Mouse (Mus musculus): ENCODE results near the gene Gm20388. TPM values are rescaled to one million over a fixed set of nuclear protein-coding genes. Genes with fewer than 3 reads are reported as not detected.
A peak's percentile ranks its signal among the peaks of the same experiment; 100 is the strongest.

The Gm20388 gene
- polyA plus RNA-seq, 1 experiment from 2014 or later = not detected

DNA sequence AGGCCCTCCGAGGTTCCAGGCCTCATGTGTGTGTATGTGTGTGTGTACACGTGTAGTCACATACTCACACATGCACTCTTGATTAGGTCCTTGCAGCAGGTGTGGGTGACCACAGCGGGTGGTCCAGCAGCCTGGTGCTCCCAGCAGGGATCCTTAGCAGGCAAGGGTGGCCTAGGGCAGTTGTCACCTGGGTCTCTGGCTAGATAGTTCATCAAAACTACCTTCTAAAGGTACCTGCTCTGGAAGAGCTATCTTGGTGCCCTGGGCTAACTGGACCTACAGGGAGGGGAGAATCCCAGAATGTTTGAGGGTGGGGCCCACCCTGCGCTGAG lies 1821.7 kb downstream of the Gm20388 start:
- no peak overlapping the region for H3K27ac ChIP-seq (replicated peaks)
- no peak overlapping the region for H3K4me2 ChIP-seq (replicated peaks; ENCODE audit: low read depth)
- DNase-seq (ENCODE audit: low spot score) (no peak), ATAC-seq (ENCODE audit: low FRiP score, low TSS enrichment) (no peak)
- TF ChIP-seq CTCF (IDR thresholded peaks at IDR 0.05; ENCODE audit: low read depth) = no peak
- no peak for TF ChIP-seq EP300 (optimal IDR thresholded peaks at IDR 0.05)
- no peak overlapping the region for H3K4me3 ChIP-seq (ENCODE audit: low read depth, low read length)
- no peak overlapping the region for H3K9ac ChIP-seq (ENCODE audit: low read length)
- no peaks in the 10 kb centered on the region for H3K4me1 ChIP-seq (replicated peaks; ENCODE audit: control insufficient read depth, insufficient read depth)
- H3K27me3 ChIP-seq (ENCODE audit: control insufficient read depth, insufficient read depth, low read length) = peaks cover 25% of the 10 kb centered on the region
- no peaks in the 10 kb centered on the region for H3K9me3 ChIP-seq (ENCODE audit: control insufficient read depth, low read length)
- WGBS = 68% methylated on average over 4 of the region's 4 CpGs
- no peaks in the 10 kb centered on the region for H3K36me3 ChIP-seq (ENCODE audit: control insufficient read depth, insufficient read depth, low read length)

GRCm38 (mm10) chr8:121734262-121734661 lies 1823.6 kb downstream of the Gm20388 start:
- no peaks in the 10 kb centered on the region for H3K9me3 ChIP-seq (ENCODE audit: control insufficient read depth, low read length)
- no peak overlapping the region for H3K9ac ChIP-seq (ENCODE audit: low read length)
- no peaks in the 10 kb centered on the region for H3K4me1 ChIP-seq (replicated peaks; ENCODE audit: control insufficient read depth, insufficient read depth)
- ATAC-seq (ENCODE audit: low FRiP score, low TSS enrichment) (no peak), DNase-seq (ENCODE audit: low spot score) (no peak)
- H3K27me3 ChIP-seq (ENCODE audit: control insufficient read depth, insufficient read depth, low read length) = peaks cover 23% of the 10 kb centered on the region
- H3K36me3 ChIP-seq (ENCODE audit: control insufficient read depth, insufficient read depth, low read length) = no peaks in the 10 kb centered on the region
- 83% methylated on average over 16 of the region's 16 CpGs for WGBS
- no peak overlapping the region for H3K4me2 ChIP-seq (replicated peaks; ENCODE audit: low read depth)
- H3K4me3 ChIP-seq (ENCODE audit: low read depth, low read length) = no peak overlapping the region
- no peak overlapping the region for H3K27ac ChIP-seq (replicated peaks)
- TF ChIP-seq CTCF (IDR thresholded peaks at IDR 0.05; ENCODE audit: low read depth) (no peak), EP300 (optimal IDR thresholded peaks at IDR 0.05) (no peak)

DNA sequence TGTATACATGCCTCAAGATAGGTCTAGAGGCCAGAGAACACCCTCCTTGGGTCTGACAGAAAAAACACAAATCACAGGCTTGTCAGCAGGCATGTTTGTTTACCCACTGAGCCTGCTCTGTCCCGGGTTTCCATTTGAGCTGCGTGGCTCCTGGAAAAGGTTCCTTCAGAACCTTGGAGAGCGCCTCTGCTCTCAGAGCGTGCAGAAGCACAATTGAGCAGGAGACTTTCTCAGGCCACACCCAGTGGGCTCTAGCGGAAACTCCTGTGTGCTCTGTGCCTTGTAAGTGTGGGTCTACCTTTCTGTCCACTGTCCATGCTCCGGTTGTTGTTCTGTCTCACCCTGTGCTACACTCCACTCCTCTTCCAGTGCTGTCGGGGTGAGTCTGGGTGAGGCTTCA lies 1825.6 kb downstream of the Gm20388 start:
- H3K27me3 ChIP-seq (ENCODE audit: control insufficient read depth, insufficient read depth, low read length) = peaks cover 10% of the 10 kb centered on the region
- no peak overlapping the region for H3K27ac ChIP-seq (replicated peaks)
- WGBS = 12% methylated on average over 7 of the region's 7 CpGs
- no peaks in the 10 kb centered on the region for H3K4me1 ChIP-seq (replicated peaks; ENCODE audit: control insufficient read depth, insufficient read depth)
- no peak for TF ChIP-seq CTCF (IDR thresholded peaks at IDR 0.05; ENCODE audit: low read depth)
- TF ChIP-seq EP300 (optimal IDR thresholded peaks at IDR 0.05) = no peak
- H3K9ac ChIP-seq (ENCODE audit: low read length) = no peak overlapping the region
- no peak overlapping the region for H3K4me2 ChIP-seq (replicated peaks; ENCODE audit: low read depth)
- DNase-seq (ENCODE audit: low spot score) (peak; percentile 70), ATAC-seq (ENCODE audit: low FRiP score, low TSS enrichment) (no peak)
- H3K9me3 ChIP-seq (ENCODE audit: control insufficient read depth, low read length) = no peaks in the 10 kb centered on the region
- H3K4me3 ChIP-seq (ENCODE audit: low read depth, low read length) = no peak overlapping the region
- H3K36me3 ChIP-seq (ENCODE audit: control insufficient read depth, insufficient read depth, low read length) = no peaks in the 10 kb centered on the region

DNA sequence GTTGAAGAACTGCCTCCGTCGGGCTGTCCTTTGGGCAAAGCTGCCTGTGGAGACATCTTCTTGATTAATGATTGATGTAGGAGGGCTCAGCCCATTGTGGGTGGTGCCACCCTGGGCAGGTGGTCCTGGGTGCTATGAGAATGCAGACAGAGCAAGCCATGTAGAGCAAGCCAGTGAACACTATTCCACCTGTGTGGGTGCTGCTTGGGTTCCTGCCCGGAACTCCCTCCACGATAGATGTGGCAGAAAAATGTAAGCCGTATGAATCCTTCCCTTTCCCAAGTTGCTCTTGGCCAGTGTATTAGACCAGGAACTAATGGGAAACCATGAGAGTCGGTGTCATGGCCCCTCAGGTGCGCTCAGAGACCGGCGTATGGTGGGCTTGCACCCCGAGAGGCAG lies 1830.1 kb downstream of the Gm20388 start:
- Histone ChIP-seq H3K27ac (replicated peaks) (no peak overlapping the region), H3K4me3 (ENCODE audit: low read depth, low read length) (no peak overlapping the region), H3K9me3 (ENCODE audit: control insufficient read depth, low read length) (no peaks in the 10 kb centered on the region), H3K36me3 (ENCODE audit: control insufficient read depth, insufficient read depth, low read length) (no peaks in the 10 kb centered on the region), H3K27me3 (ENCODE audit: control insufficient read depth, insufficient read depth, low read length) (no peaks in the 10 kb centered on the region), H3K4me2 (replicated peaks; ENCODE audit: low read depth) (no peak overlapping the region), H3K4me1 (replicated peaks; ENCODE audit: control insufficient read depth, insufficient read depth) (no peaks in the 10 kb centered on the region), H3K9ac (ENCODE audit: low read length) (no peak overlapping the region)
- ATAC-seq (ENCODE audit: low FRiP score, low TSS enrichment) = no peak
- WGBS = 82% methylated on average over 10 of the region's 10 CpGs
- no peak for DNase-seq (ENCODE audit: low spot score)
- no peak for TF ChIP-seq EP300 (optimal IDR thresholded peaks at IDR 0.05)
- no peak for TF ChIP-seq CTCF (IDR thresholded peaks at IDR 0.05; ENCODE audit: low read depth)

DNA sequence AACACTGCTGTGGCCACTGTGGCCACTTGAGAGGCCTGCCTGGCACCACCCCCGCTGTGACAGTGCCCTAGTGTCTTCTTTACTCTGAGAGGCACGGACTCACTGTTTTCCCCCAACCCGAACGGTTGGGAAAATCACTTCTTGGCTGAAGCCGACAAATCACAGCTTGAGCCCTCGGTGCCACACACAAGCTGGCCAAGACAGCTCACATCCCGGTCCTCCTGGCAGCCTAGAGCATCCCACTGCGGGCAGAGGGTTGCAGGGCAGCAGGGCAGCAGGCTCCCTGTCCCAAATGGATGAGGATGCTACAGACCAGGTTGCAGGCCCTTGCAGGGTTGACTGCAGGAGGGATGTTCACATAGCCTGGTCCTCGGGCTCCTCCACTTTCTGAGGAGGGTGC lies 1838.9 kb downstream of the Gm20388 start:
- Histone ChIP-seq H3K4me2 (replicated peaks; ENCODE audit: low read depth) (no peak overlapping the region), H3K27me3 (ENCODE audit: control insufficient read depth, insufficient read depth, low read length) (no peaks in the 10 kb centered on the region), H3K4me3 (ENCODE audit: low read depth, low read length) (no peak overlapping the region), H3K27ac (replicated peaks) (no peak overlapping the region), H3K9me3 (ENCODE audit: control insufficient read depth, low read length) (no peaks in the 10 kb centered on the region), H3K4me1 (replicated peaks; ENCODE audit: control insufficient read depth, insufficient read depth) (no peaks in the 10 kb centered on the region), H3K9ac (ENCODE audit: low read length) (no peak overlapping the region), H3K36me3 (ENCODE audit: control insufficient read depth, insufficient read depth, low read length) (no peaks in the 10 kb centered on the region)
- ATAC-seq (ENCODE audit: low FRiP score, low TSS enrichment) (no peak), DNase-seq (ENCODE audit: low spot score) (no peak)
- 76% methylated on average over 9 of the region's 9 CpGs for WGBS
- TF ChIP-seq CTCF (IDR thresholded peaks at IDR 0.05; ENCODE audit: low read depth) (no peak), EP300 (optimal IDR thresholded peaks at IDR 0.05) (no peak)

DNA sequence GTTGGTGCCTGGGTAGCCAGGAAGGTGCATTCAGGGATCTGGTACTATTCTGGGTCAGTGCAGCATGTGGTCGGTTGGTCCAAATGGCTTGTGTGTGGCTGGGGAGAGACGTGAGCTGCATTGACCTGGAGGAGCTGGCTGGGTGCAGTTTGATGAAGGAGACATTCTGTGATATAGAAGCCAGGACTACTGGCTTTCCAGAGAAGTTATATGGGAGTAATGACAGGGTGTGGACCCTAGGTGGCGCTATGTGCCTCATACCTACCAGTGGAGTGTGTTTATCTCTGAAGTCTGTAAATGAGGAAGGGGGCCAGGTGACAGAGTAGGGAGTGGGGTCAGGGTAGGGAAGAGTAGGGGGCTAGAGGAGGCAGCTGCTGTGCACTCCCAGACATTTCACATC lies 1839.9 kb downstream of the Gm20388 start:
- no peaks in the 10 kb centered on the region for H3K9me3 ChIP-seq (ENCODE audit: control insufficient read depth, low read length)
- ATAC-seq (ENCODE audit: low FRiP score, low TSS enrichment) = no peak
- no peak overlapping the region for H3K4me3 ChIP-seq (ENCODE audit: low read depth, low read length)
- no peak overlapping the region for H3K4me2 ChIP-seq (replicated peaks; ENCODE audit: low read depth)
- TF ChIP-seq EP300 (optimal IDR thresholded peaks at IDR 0.05) (no peak), CTCF (IDR thresholded peaks at IDR 0.05; ENCODE audit: low read depth) (peak; percentile 43)
- no peak overlapping the region for H3K27ac ChIP-seq (replicated peaks)
- H3K36me3 ChIP-seq (ENCODE audit: control insufficient read depth, insufficient read depth, low read length) = no peaks in the 10 kb centered on the region
- no peak for DNase-seq (ENCODE audit: low spot score)
- H3K9ac ChIP-seq (ENCODE audit: low read length) = no peak overlapping the region
- WGBS = 38% methylated on average over 3 of the region's 3 CpGs
- no peaks in the 10 kb centered on the region for H3K27me3 ChIP-seq (ENCODE audit: control insufficient read depth, insufficient read depth, low read length)
- H3K4me1 ChIP-seq (replicated peaks; ENCODE audit: control insufficient read depth, insufficient read depth) = no peaks in the 10 kb centered on the region
